Mouse (Mus musculus): Measurements from ENCODE around the gene Tm9sf3.
A peak's percentile ranks its signal among the peaks of the same experiment; 100 is the strongest.

Gene Tm9sf3

GRCm38 (mm10) chr19:41279724-41280244 lies 16.0 kb upstream of the Tm9sf3 start:
- peaks cover 44% of the 10 kb centered on the region for H3K36me3 ChIP-seq (ENCODE audit: control insufficient read depth, insufficient read depth, low read length, poor library complexity, severe bottlenecking)
- no peak for DNase-seq (ENCODE audit: low read depth, low spot score)

GRCm38 (mm10) chr19:41278606-41279005 lies 14.8 kb upstream of the Tm9sf3 start:
- no peaks in the 10 kb centered on the region for H3K27me3 ChIP-seq (ENCODE audit: control insufficient read depth, insufficient read depth, low read length, poor library complexity, severe bottlenecking)
- no peak for DNase-seq (ENCODE audit: low read depth, low spot score)
- peaks cover 40% of the 10 kb centered on the region for H3K36me3 ChIP-seq (ENCODE audit: control insufficient read depth, insufficient read depth, low read length, poor library complexity, severe bottlenecking)

More at GRCm38 (mm10) chr19:41279724-41280244, 16.0 kb upstream of the Tm9sf3 start:
- no peaks in the 10 kb centered on the region for H3K27me3 ChIP-seq (ENCODE audit: control insufficient read depth, insufficient read depth, low read length, poor library complexity, severe bottlenecking)

GRCm38 (mm10) chr19:41275588-41275987 lies 11.8 kb upstream of the Tm9sf3 start:
- no peak for DNase-seq (ENCODE audit: low read depth, low spot score)
- peaks cover 31% of the 10 kb centered on the region for H3K36me3 ChIP-seq (ENCODE audit: control insufficient read depth, insufficient read depth, low read length, poor library complexity, severe bottlenecking)
- no peaks in the 10 kb centered on the region for H3K27me3 ChIP-seq (ENCODE audit: control insufficient read depth, insufficient read depth, low read length, poor library complexity, severe bottlenecking)

- DNase-seq (ENCODE audit: low read depth, low spot score), result no peak
- Histone ChIP-seq H3K27me3 (ENCODE audit: control insufficient read depth, insufficient read depth, low read length, poor library complexity, severe bottlenecking) (no peaks in the 10 kb centered on the region), H3K36me3 (ENCODE audit: control insufficient read depth, insufficient read depth, low read length, poor library complexity, severe bottlenecking) (peaks cover 13% of the 10 kb centered on the region)
Observed at GRCm38 (mm10) chr19:41270906-41271305, 7.1 kb upstream of the Tm9sf3 start.

- no peak for DNase-seq (ENCODE audit: low read depth, low spot score)
- H3K36me3 ChIP-seq (ENCODE audit: control insufficient read depth, insufficient read depth, low read length, poor library complexity, severe bottlenecking), result peaks cover 12% of the 10 kb centered on the region
- no peaks in the 10 kb centered on the region for H3K27me3 ChIP-seq (ENCODE audit: control insufficient read depth, insufficient read depth, low read length, poor library complexity, severe bottlenecking)
Observed at GRCm38 (mm10) chr19:41270151-41270727, 6.4 kb upstream of the Tm9sf3 start.

GRCm38 (mm10) chr19:41266251-41266901 lies 2.6 kb upstream of the Tm9sf3 start:
- peaks cover 2% of the 10 kb centered on the region for H3K36me3 ChIP-seq (ENCODE audit: control insufficient read depth, insufficient read depth, low read length, poor library complexity, severe bottlenecking)
- DNase-seq (ENCODE audit: low read depth, low spot score), result no peak

GRCm38 (mm10) chr19:41264331-41264799 lies 568 bp upstream of the Tm9sf3 start:
- Histone ChIP-seq H3K27me3 (ENCODE audit: control insufficient read depth, insufficient read depth, low read length, poor library complexity, severe bottlenecking) (no peaks in the 10 kb centered on the region; the same call in 1 of the 2 replicates), H3K36me3 (ENCODE audit: control insufficient read depth, insufficient read depth, low read length, poor library complexity, severe bottlenecking) (no peaks in the 10 kb centered on the region)
- no peak for DNase-seq (ENCODE audit: low read depth, low spot score)

More at GRCm38 (mm10) chr19:41266251-41266901, 2.6 kb upstream of the Tm9sf3 start:
- no peaks in the 10 kb centered on the region; the same call in 1 of the 2 replicates for H3K27me3 ChIP-seq (ENCODE audit: control insufficient read depth, insufficient read depth, low read length, poor library complexity, severe bottlenecking)

- DNase-seq (ENCODE audit: low read depth, low spot score), result peak; percentile 67
- no peaks in the 10 kb centered on the region; the same call in 1 of the 2 replicates for H3K27me3 ChIP-seq (ENCODE audit: control insufficient read depth, insufficient read depth, low read length, poor library complexity, severe bottlenecking)
Observed at GRCm38 (mm10) chr19:41262712-41263629, 826 bp downstream of the Tm9sf3 start.

GRCm38 (mm10) chr19:41260736-41261135 lies 3.1 kb downstream of the Tm9sf3 start:
- no peak for DNase-seq (ENCODE audit: low read depth, low spot score)
- H3K36me3 ChIP-seq (ENCODE audit: control insufficient read depth, insufficient read depth, low read length, poor library complexity, severe bottlenecking), result no peaks in the 10 kb centered on the region
- H3K27me3 ChIP-seq (ENCODE audit: control insufficient read depth, insufficient read depth, low read length, poor library complexity, severe bottlenecking), result no peaks in the 10 kb centered on the region; the same call in 1 of the 2 replicates

More at GRCm38 (mm10) chr19:41262712-41263629, 826 bp downstream of the Tm9sf3 start:
- H3K36me3 ChIP-seq (ENCODE audit: control insufficient read depth, insufficient read depth, low read length, poor library complexity, severe bottlenecking), result no peaks in the 10 kb centered on the region

- Histone ChIP-seq H3K27me3 (ENCODE audit: control insufficient read depth, insufficient read depth, low read length, poor library complexity, severe bottlenecking) (no peaks in the 10 kb centered on the region; the same call in 1 of the 2 replicates), H3K36me3 (ENCODE audit: control insufficient read depth, insufficient read depth, low read length, poor library complexity, severe bottlenecking) (peaks cover 2% of the 10 kb centered on the region; the same call in 1 of the 2 replicates)
- no peak for DNase-seq (ENCODE audit: low read depth, low spot score)
Observed at GRCm38 (mm10) chr19:41259256-41259655, 4.5 kb downstream of the Tm9sf3 start.

- no peaks in the 10 kb centered on the region; the same call in 1 of the 2 replicates for H3K27me3 ChIP-seq (ENCODE audit: control insufficient read depth, insufficient read depth, low read length, poor library complexity, severe bottlenecking)
- H3K36me3 ChIP-seq (ENCODE audit: control insufficient read depth, insufficient read depth, low read length, poor library complexity, severe bottlenecking), result peaks cover 2% of the 10 kb centered on the region; the same call in 1 of the 2 replicates
- peak; percentile 74 for DNase-seq (ENCODE audit: low read depth, low spot score)
Observed at GRCm38 (mm10) chr19:41258707-41259106, 5.1 kb downstream of the Tm9sf3 start.

GRCm38 (mm10) chr19:41254584-41254983 lies 9.2 kb downstream of the Tm9sf3 start:
- Histone ChIP-seq H3K36me3 (ENCODE audit: control insufficient read depth, insufficient read depth, low read length, poor library complexity, severe bottlenecking) (peaks cover 2% of the 10 kb centered on the region; the same call in 1 of the 2 replicates), H3K27me3 (ENCODE audit: control insufficient read depth, insufficient read depth, low read length, poor library complexity, severe bottlenecking) (no peaks in the 10 kb centered on the region)
- no peak for DNase-seq (ENCODE audit: low read depth, low spot score)

GRCm38 (mm10) chr19:41248968-41249367 lies 14.8 kb downstream of the Tm9sf3 start:
- Histone ChIP-seq H3K27me3 (ENCODE audit: control insufficient read depth, insufficient read depth, low read length, poor library complexity, severe bottlenecking) (no peaks in the 10 kb centered on the region), H3K36me3 (ENCODE audit: control insufficient read depth, insufficient read depth, low read length, poor library complexity, severe bottlenecking) (peaks cover 12% of the 10 kb centered on the region; the same call in 1 of the 2 replicates)
- DNase-seq (ENCODE audit: low read depth, low spot score), result no peak

- Histone ChIP-seq H3K27me3 (ENCODE audit: control insufficient read depth, insufficient read depth, low read length, poor library complexity, severe bottlenecking) (no peaks in the 10 kb centered on the region), H3K36me3 (ENCODE audit: control insufficient read depth, insufficient read depth, low read length, poor library complexity, severe bottlenecking) (peaks cover 12% of the 10 kb centered on the region; the same call in 1 of the 2 replicates)
- DNase-seq (ENCODE audit: low read depth, low spot score), result no peak
Observed at GRCm38 (mm10) chr19:41248271-41248670, 15.5 kb downstream of the Tm9sf3 start.
